Mouse (Mus musculus) MEL (cell line): Measurements from ENCODE around the gene Cactin. TPM values are rescaled to one million over a fixed set of nuclear protein-coding genes. Genes with fewer than 3 reads are reported as not detected.

ENCODE experiments used
- DNase-seq: peaks from one replicate; pipeline ENCODE4 v3.0.0; 2011; ENCODE audit warnings: low read depth, low spot score
- H3K27ac ChIP-seq: 2 replicates; pipeline ENCODE4 v1.5.1; 2012; ENCODE audit warnings: low read depth, mild to moderate bottlenecking, control low read depth, low read length, moderate library complexity; ENCODE audit not compliant: control insufficient read depth
- H3K27me3 ChIP-seq, 2 experiments: fragments of 150-350 bp in 1 of 2; sonication (generic) in 1 of 2; 2 replicates each; pipeline ENCODE4 v1.6.1; 2012; ENCODE audit warnings: low read length in 2 of 2, mild to moderate bottlenecking in 2 of 2, improper control_type of control experiment in 1 of 2, moderate library complexity in 1 of 2; ENCODE audit not compliant: insufficient read depth in 2 of 2, control insufficient read depth in 1 of 2
- H3K36me3 ChIP-seq, 2 experiments: 2 replicates each; pipeline ENCODE4 v1.6.1; 2012 to 2014; ENCODE audit warnings: low read length in 2 of 2, improper control_type of control experiment in 1 of 2, inconsistent platforms in 1 of 2, mild to moderate bottlenecking in 1 of 2; ENCODE audit not compliant: insufficient read depth in 2 of 2, control insufficient read depth in 1 of 2
- H3K4me1 ChIP-seq, 2 experiments: fragments of 150-350 bp in 1 of 2; sonication (generic) in 1 of 2; 2 replicates each; pipeline ENCODE4 v1.6.1; 2012; ENCODE audit warnings: low read length in 2 of 2, improper control_type of control experiment in 1 of 2, mild to moderate bottlenecking in 1 of 2; ENCODE audit not compliant: insufficient read depth in 2 of 2, control insufficient read depth in 1 of 2
- H3K4me3 ChIP-seq, 2 experiments: fragments of 150-350 bp in 1 of 2; sonication (generic) in 1 of 2; 2 replicates each; pipeline ENCODE4 v1.5.1; 2012; ENCODE audit warnings: low read depth in 2 of 2, low read length in 2 of 2, mild to moderate bottlenecking in 2 of 2, moderate library complexity in 2 of 2, control low read depth in 1 of 2, improper control_type of control experiment in 1 of 2; ENCODE audit not compliant: control insufficient read depth in 1 of 2, insufficient read depth in 1 of 2
- H3K79me2 ChIP-seq: 2 replicates; pipeline ENCODE4 v1.6.1; 2012; ENCODE audit warnings: mild to moderate bottlenecking, low read length, moderate library complexity; ENCODE audit not compliant: control insufficient read depth, poor library complexity, insufficient read depth
- H3K9ac ChIP-seq: 2 replicates; pipeline ENCODE4 v1.6.1; 2012; ENCODE audit warnings: low read depth, mild to moderate bottlenecking, control low read depth, low read length, moderate library complexity; ENCODE audit not compliant: control insufficient read depth, poor library complexity, severe bottlenecking
- H3K9me3 ChIP-seq: fragments of 150-350 bp; sonication (generic); replicated peaks from 2 replicates; pipeline ENCODE4 v1.6.1; 2012; ENCODE audit warnings: mild to moderate bottlenecking, low read length, improper control_type of control experiment, moderate library complexity; ENCODE audit not compliant: insufficient read depth
- CHD2 ChIP-seq: IDR thresholded peaks from 2 replicates; pipeline ENCODE4 v1.6.1; 2011; ENCODE audit warnings: low read length, improper control_type of control experiment
- CTCF ChIP-seq, 3 experiments: IDR thresholded peaks in 2 of 3; conservative IDR thresholded peaks in 1 of 3; 2 replicates each; pipeline ENCODE4 v1.5.1; 2011 to 2012; ENCODE audit warnings: low read length in 3 of 3, low read depth in 2 of 3, mild to moderate bottlenecking in 2 of 3, improper control_type of control experiment in 1 of 3, inconsistent platforms in 1 of 3, mixed read lengths in 1 of 3, moderate library complexity in 1 of 3; ENCODE audit not compliant: control insufficient read depth in 1 of 3, insufficient read depth in 1 of 3, poor library complexity in 1 of 3, severe bottlenecking in 1 of 3
- E2F4 ChIP-seq: IDR thresholded peaks from 2 replicates; pipeline ENCODE4 v1.6.1; 2011; ENCODE audit warnings: low read depth, low read length, improper control_type of control experiment, borderline replicate concordance
- ETS1 ChIP-seq: IDR thresholded peaks from 2 replicates; pipeline ENCODE4 v1.6.1; 2012; ENCODE audit warnings: low read depth, mild to moderate bottlenecking, inconsistent platforms, low read length, improper control_type of control experiment, moderate library complexity
- GABPA ChIP-seq: IDR thresholded peaks from 2 replicates; pipeline ENCODE4 v1.6.1; 2012; ENCODE audit warnings: low read depth, mild to moderate bottlenecking, inconsistent platforms, low read length, improper control_type of control experiment, moderate library complexity
- GATA1 ChIP-seq: IDR thresholded peaks from 2 replicates; pipeline ENCODE4 v1.6.1; 2011; ENCODE audit warnings: low read depth, low read length, improper control_type of control experiment
- JUND ChIP-seq: IDR thresholded peaks from 2 replicates; pipeline ENCODE4 v1.6.1; 2011; ENCODE audit warnings: low read depth, mild to moderate bottlenecking, improper control_type of control experiment, low read length
- MAFK ChIP-seq: IDR thresholded peaks from 2 replicates; pipeline ENCODE4 v1.6.1; 2011; ENCODE audit warnings: low read depth, mild to moderate bottlenecking, low read length, improper control_type of control experiment, borderline replicate concordance
- MAX ChIP-seq: IDR thresholded peaks from 2 replicates; pipeline ENCODE4 v1.6.1; 2011; ENCODE audit warnings: low read length, improper control_type of control experiment
- MAZ ChIP-seq: IDR thresholded peaks from 2 replicates; pipeline ENCODE4 v1.6.1; 2012; ENCODE audit warnings: low read depth, mild to moderate bottlenecking, inconsistent platforms, low read length, improper control_type of control experiment
- MXI1 ChIP-seq: IDR thresholded peaks from 2 replicates; pipeline ENCODE4 v1.6.1; 2011; ENCODE audit warnings: mild to moderate bottlenecking, low read depth, low read length, improper control_type of control experiment
- POLR2A ChIP-seq, 2 experiments: IDR thresholded peaks; 2 replicates each; pipeline ENCODE4 v1.6.1; 2011 to 2012; ENCODE audit warnings: low read length in 2 of 2, mild to moderate bottlenecking in 2 of 2, control low read depth in 1 of 2, improper control_type of control experiment in 1 of 2, low read depth in 1 of 2, moderate library complexity in 1 of 2; ENCODE audit not compliant: control insufficient read depth in 1 of 2, insufficient read depth in 1 of 2, poor library complexity in 1 of 2
- POLR2AphosphoS5 ChIP-seq: IDR thresholded peaks from 2 replicates; pipeline ENCODE4 v1.6.1; 2012; ENCODE audit warnings: low read depth, borderline replicate concordance, mild to moderate bottlenecking, inconsistent platforms, low read length, moderate library complexity, mixed read lengths
- SMC3 ChIP-seq: IDR thresholded peaks from 2 replicates; pipeline ENCODE4 v1.6.1; 2011; ENCODE audit warnings: low read depth, low read length, improper control_type of control experiment
- TAL1 ChIP-seq: IDR thresholded peaks from 2 replicates; pipeline ENCODE4 v1.6.1; 2012; ENCODE audit warnings: mild to moderate bottlenecking, inconsistent platforms, low read length, moderate library complexity, mixed read lengths
- TBP ChIP-seq: IDR thresholded peaks from 2 replicates; pipeline ENCODE4 v1.8.0; 2011; ENCODE audit warnings: low read depth, low read length, improper control_type of control experiment
- TCF12 ChIP-seq: IDR thresholded peaks from 2 replicates; pipeline ENCODE4 v1.6.1; 2014; ENCODE audit warnings: low read depth, mild to moderate bottlenecking, inconsistent platforms, low read length, improper control_type of control experiment, moderate library complexity
- ZMIZ1 ChIP-seq: IDR thresholded peaks from 2 replicates; pipeline ENCODE4 v1.6.1; 2012; ENCODE audit warnings: low read depth, mild to moderate bottlenecking, inconsistent platforms, low read length, improper control_type of control experiment, moderate library complexity
- polyA plus RNA-seq, 2 experiments: library from polyadenylated mRNA; stranded (reverse) in 1 of 2; unstranded in 1 of 2; fragments of >175 nt in 1 of 2; fragments of >200 nt in 1 of 2; gene quantifications; 2 replicates each; pipeline versions ENCODE4 v1.2.1 to v1.2.4; 2012; ENCODE audit warnings: low replicate concordance in 2 of 2, low read depth in 1 of 2; ENCODE audit not compliant: insufficient read length in 2 of 2, insufficient read depth in 1 of 2, missing spikeins in 1 of 2
- total RNA-seq: library from RNA; depleted of rRNA; stranded (reverse); fragments of 300-350 nt; gene quantifications from 2 replicates; pipeline ENCODE4 v1.2.3, GENCODE M21; 2012

Cactin gene
- total and polyA plus RNA-seq, 3 experiments: 47.6 to 66.8 TPM; not detected in 1

DNA sequence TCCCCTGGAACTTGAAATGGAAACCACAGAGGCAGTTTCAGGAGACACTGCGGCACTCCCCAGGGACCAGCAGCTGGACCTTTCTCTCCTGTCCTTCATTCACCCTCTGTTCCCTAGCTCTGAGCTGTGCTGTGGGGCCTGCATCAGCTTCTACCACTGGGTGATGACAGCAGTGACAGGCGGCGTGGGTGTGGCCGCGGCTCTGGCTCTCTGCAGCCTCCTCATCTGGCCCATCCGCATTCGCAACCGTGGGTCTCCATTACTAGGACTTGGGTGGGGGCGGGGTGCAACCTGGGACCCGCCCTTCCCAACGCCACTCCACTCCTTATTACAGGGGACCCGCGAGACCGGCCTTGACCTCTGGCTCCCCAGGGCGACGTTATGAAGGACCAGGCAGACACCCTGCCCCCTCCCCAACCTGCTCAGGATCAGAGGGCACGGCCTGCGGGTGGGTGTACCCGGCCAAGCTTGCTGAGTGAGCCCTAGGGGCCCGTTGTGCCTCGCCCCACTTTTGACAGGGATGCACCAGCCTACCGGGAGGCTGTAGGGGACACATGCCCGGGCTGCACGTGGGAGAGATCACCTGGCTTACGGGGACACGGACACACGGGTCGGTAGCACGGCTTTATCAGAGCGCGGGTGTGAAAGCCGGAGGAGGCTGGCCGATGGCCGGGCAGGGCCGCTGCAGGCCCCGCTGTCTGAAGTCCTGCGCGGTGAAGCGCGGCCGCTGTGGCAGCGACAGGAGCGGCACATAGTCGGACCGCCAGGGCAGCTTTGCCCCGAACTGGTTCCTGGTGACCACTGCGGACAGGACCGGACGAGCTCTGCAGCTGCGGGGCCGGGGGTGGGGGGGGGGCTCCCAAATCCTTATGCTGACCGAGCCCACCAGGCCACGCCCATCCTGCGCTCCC, 42.8 kb downstream of the Cactin start:
- Histone ChIP-seq H3K9me3 (no peaks in the 10 kb centered on the region), H3K9ac (no peak overlapping the region), H3K4me3 (no peak overlapping the region), H3K36me3 (peaks cover 0 to 4% of the 10 kb centered on the region in 2 experiments; a peak in 2 of 4 replicates), H3K27ac (no peak overlapping the region), H3K27me3 (no peaks in the 10 kb centered on the region), H3K79me2 (peaks cover 12% of the 10 kb centered on the region), H3K4me1 (peaks cover 0 to 11% of the 10 kb centered on the region in 2 experiments; a peak in 2 of 4 replicates)
- no peak for DNase-seq
- TF ChIP-seq ETS1 (no peak), GABPA (no peak), TAL1 (no peak), MAX (no peak), SMC3 (no peak), CTCF (IDR thresholded peaks at IDR 0.05 in 2 of 3, conservative IDR thresholded peaks at IDR 0.05 in 1 of 3; ENCODE audit: control insufficient read depth in 1 of 3, insufficient read depth in 1 of 3, low read depth in 2 of 3, low read length in 3 of 3, poor library complexity in 1 of 3, severe bottlenecking in 1 of 3) (no peak), E2F4 (no peak), CHD2 (no peak), GATA1 (no peak), MAZ (no peak), ZMIZ1 (no peak), JUND (no peak), MAFK (no peak), TBP (no peak), TCF12 (no peak), MXI1 (no peak)

- Histone ChIP-seq H3K9ac (no peak overlapping the region), H3K27ac (no peak overlapping the region), H3K36me3 (peaks cover 0 to 3% of the 10 kb centered on the region in 2 experiments; a peak in 1 of 4 replicates), H3K4me3 (no peak overlapping the region), H3K9me3 (no peaks in the 10 kb centered on the region), H3K27me3 (no peaks in the 10 kb centered on the region), H3K4me1 (peaks cover 0 to 5% of the 10 kb centered on the region in 2 experiments; a peak in 1 of 4 replicates), H3K79me2 (peaks cover 3% of the 10 kb centered on the region; the same call in 1 of the 2 replicates)
- TF ChIP-seq POLR2A (IDR thresholded peaks at IDR 0.05; ENCODE audit: control insufficient read depth in 1 of 2, insufficient read depth in 1 of 2, low read depth in 1 of 2, low read length in 2 of 2, poor library complexity in 1 of 2): no peak; a peak in 1 of 4 replicates
- no peak for TF ChIP-seq POLR2AphosphoS5
- TF ChIP-seq CTCF (IDR thresholded peaks at IDR 0.05 in 2 of 3, conservative IDR thresholded peaks at IDR 0.05 in 1 of 3; ENCODE audit: control insufficient read depth in 1 of 3, insufficient read depth in 1 of 3, low read depth in 2 of 3, low read length in 3 of 3, poor library complexity in 1 of 3, severe bottlenecking in 1 of 3): no peak
- no peak for DNase-seq
Observed at GRCm38 (mm10) chr10:81364666-81365065, 43.8 kb downstream of the Cactin start.
